Mouse (Mus musculus) forebrain, embryonic 10.5 days (tissue): ENCODE measurements around the gene Mbtd1. TPM values are rescaled to one million over a fixed set of nuclear protein-coding genes. Genes with fewer than 3 reads are reported as not detected.

Experiments
- polyA plus RNA-seq: library from polyadenylated mRNA; unstranded; fragments of >200 nt; fragmentation: Nextera tagmentation; extraction: Ambion mirVana; gene quantifications from 2 replicates; pipeline ENCODE4 v1.2.1, GENCODE M21; 2016

Mbtd1 gene
- polyA plus RNA-seq, 1 experiment from 2014 or later, result 42.7 TPM

Other genes with a start within 250 kb of the Mbtd1 start
- gene Utp18, start 86 bp upstream of the Mbtd1 start, polyA plus RNA-seq, result 38.6 and 38.8 TPM in 2 replicates
- 144 and 159 TPM in 2 replicates for gene Nme2, start 70.4 kb downstream of the Mbtd1 start, polyA plus RNA-seq
- 514 and 520 TPM in 2 replicates for gene Gm20390, start 82.4 kb downstream of the Mbtd1 start, polyA plus RNA-seq
- 357 and 379 TPM in 2 replicates for gene Nme1, start 82.7 kb downstream of the Mbtd1 start, polyA plus RNA-seq
- gene Spag9, start 110.2 kb downstream of the Mbtd1 start, polyA plus RNA-seq, result 51.3 and 51.5 TPM in 2 replicates